Mouse (Mus musculus) hindbrain, postnatal 0 days (tissue): ENCODE results near the gene Tie1. TPM values are rescaled to one million over a fixed set of nuclear protein-coding genes. Genes with fewer than 3 reads are reported as not detected.

ENCODE experiments used
- ATAC-seq: fragments of 200-750 bp; cut with Nextera tagmentation; 2 replicates; pipeline ENCODE4 v1.8.0; 2017; ENCODE audit warnings: mild to moderate bottlenecking, moderate TSS enrichment, moderate library complexity
- DNase-seq: peaks from one replicate; pipeline ENCODE4 v3.0.0-alpha.2; 2015; ENCODE audit warnings: low spot score
- H3K27ac ChIP-seq: fragments of 300-500 bp; sonication (generic); 2 replicates; pipeline ENCODE4 v1.5.1; 2014; ENCODE audit warnings: mild to moderate bottlenecking
- H3K27me3 ChIP-seq: fragments of 300-500 bp; sonication (generic); 2 replicates; pipeline ENCODE4 v1.6.1; 2014; ENCODE audit warnings: low read length, mixed read lengths; ENCODE audit not compliant: insufficient read depth
- H3K36me3 ChIP-seq: fragments of 300-500 bp; sonication (generic); 2 replicates; pipeline ENCODE4 v1.6.1; 2014; ENCODE audit warnings: low read length, mixed read lengths; ENCODE audit not compliant: insufficient read depth
- H3K4me1 ChIP-seq: fragments of 300-500 bp; sonication (generic); 2 replicates; pipeline ENCODE4 v1.6.1; 2014; ENCODE audit warnings: antibody characterized with exemption, low read length, mixed read lengths; ENCODE audit not compliant: insufficient read depth
- H3K4me2 ChIP-seq: fragments of 300-500 bp; sonication (generic); 2 replicates; pipeline ENCODE4 v1.6.1; 2014; ENCODE audit warnings: low read depth, mild to moderate bottlenecking, low read length, moderate library complexity, mixed read lengths
- H3K4me3 ChIP-seq: fragments of 300-500 bp; sonication (generic); 2 replicates; pipeline ENCODE4 v1.5.1; 2014; ENCODE audit warnings: low read length
- H3K9ac ChIP-seq: fragments of 300-500 bp; sonication (generic); replicated peaks from 2 replicates; pipeline ENCODE4 v1.6.1; 2014; ENCODE audit warnings: mild to moderate bottlenecking, low read length, moderate library complexity, mixed read lengths
- H3K9me3 ChIP-seq: fragments of 300-500 bp; sonication (generic); 2 replicates; pipeline ENCODE4 v1.6.1; 2016; ENCODE audit warnings: low read length, mixed read lengths
- CTCF ChIP-seq: IDR thresholded peaks from 2 replicates; pipeline ENCODE4 v1.5.1; 2016; ENCODE audit warnings: antibody characterized with exemption, control low read depth, low read depth
- WGBS: fragments of 180-500 bp; shearing (Covaris S2); extraction: QIAGEN DNeasy Blood & Tissue Kit; methylation state at CpG from one replicate; pipeline ENCODE4 v1.1.7; 2014; 5-methylcytosine and 5-hydroxymethylcytosine counted together
- polyA plus RNA-seq: library from polyadenylated mRNA; unstranded; fragments of >200 nt; fragmentation: Nextera tagmentation; extraction: Ambion mirVana; gene quantifications from 2 replicates; pipeline ENCODE4 v1.2.1, GENCODE M21; 2015
- total RNA-seq: library from RNA; depleted of rRNA; stranded (reverse); fragments of >200 nt; gene quantifications from 2 replicates; pipeline ENCODE4 v1.2.3, GENCODE M21; 2014

Tie1 gene
- total and polyA plus RNA-seq, 2 experiments from 2014 or later: 11.6 to 15.9 TPM

GRCm38 (mm10) chr4:118429215-118429895 is 60.5 kb downstream of the Tie1 start:
- Histone ChIP-seq H3K27me3 (no peaks in the 10 kb centered on the region), H3K4me1 (peaks cover 15% of the 10 kb centered on the region), H3K4me3 (no peak overlapping the region), H3K36me3 (peaks cover 12% of the 10 kb centered on the region), H3K9me3 (no peaks in the 10 kb centered on the region), H3K4me2 (peak overlapping the region; percentile 96; the same call in 1 of the 2 replicates), H3K27ac (no peak overlapping the region), H3K9ac (0 out of 2 replicates have a peak overlapping the region, but pooled peaks have one; percentile 57)
- 68% methylated on average over 7 of the region's 7 CpGs for WGBS
- ATAC-seq (no peak), DNase-seq (no peak)
- no peak for TF ChIP-seq CTCF

- peak overlapping the region; percentile 50 for H3K4me3 ChIP-seq
- WGBS: 49% methylated on average over 15 of the region's 15 CpGs
- H3K27ac ChIP-seq: peak overlapping the region; percentile 77; the same call in 1 of the 2 replicates
- DNase-seq: no peak
- peaks cover 15% of the 10 kb centered on the region for H3K4me1 ChIP-seq
- peak; percentile 4; the same call in 1 of the 2 replicates for ATAC-seq
- H3K36me3 ChIP-seq: peaks cover 12% of the 10 kb centered on the region
- H3K27me3 ChIP-seq: no peaks in the 10 kb centered on the region
- no peaks in the 10 kb centered on the region for H3K9me3 ChIP-seq
- peak overlapping the region; percentile 57 for H3K9ac ChIP-seq
- no peak for TF ChIP-seq CTCF
- peak overlapping the region; percentile 96 for H3K4me2 ChIP-seq
Measured at GRCm38 (mm10) chr4:118428531-118429214, 61.2 kb downstream of the Tie1 start.

- Histone ChIP-seq H3K27me3 (no peaks in the 10 kb centered on the region), H3K9ac (peak within 1 kb of the TSS; percentile 57), H3K36me3 (peaks cover 12% of the 10 kb centered on the region), H3K4me2 (peak within 1 kb of the TSS; percentile 96), H3K4me1 (peaks cover 15% of the 10 kb centered on the region), H3K4me3 (peak within 1 kb of the TSS; percentile 50), H3K27ac (peak within 1 kb of the TSS; percentile 77), H3K9me3 (no peaks in the 10 kb centered on the region)
- 1% methylated on average over 20 of the region's 31 CpGs for WGBS
- peak; percentile 56 for TF ChIP-seq CTCF
- ATAC-seq: peak; percentile 93
- DNase-seq: peak; percentile 85
Measured at GRCm38 (mm10) chr4:118427768-118428451, 62.0 kb downstream of the Tie1 start, which contains the start of gene Elovl1. Elovl1 (plus strand) TSS chr4:118428093.

- H3K4me1 ChIP-seq: peaks cover 15% of the 10 kb centered on the region
- H3K36me3 ChIP-seq: peaks cover 12% of the 10 kb centered on the region
- H3K9ac ChIP-seq: peak overlapping the region; percentile 57
- TF ChIP-seq CTCF: no peak
- DNase-seq (no peak), ATAC-seq (no peak; the same call in 1 of the 2 replicates)
- H3K27ac ChIP-seq: peak overlapping the region; percentile 77
- H3K4me3 ChIP-seq: peak overlapping the region; percentile 50
- no peaks in the 10 kb centered on the region for H3K9me3 ChIP-seq
- H3K27me3 ChIP-seq: no peaks in the 10 kb centered on the region
- peak overlapping the region; percentile 96 for H3K4me2 ChIP-seq
- 2% methylated on average over 5 of the region's 5 CpGs for WGBS
Measured at GRCm38 (mm10) chr4:118427415-118427767, 62.5 kb downstream of the Tie1 start.

- no peak for TF ChIP-seq CTCF
- no peak for DNase-seq
- 69% methylated on average over 1 of the region's 1 CpGs for WGBS
Measured at GRCm38 (mm10) chr4:118425374-118425773, 64.5 kb downstream of the Tie1 start.

GRCm38 (mm10) chr4:118424541-118425160 is 65.2 kb downstream of the Tie1 start:
- no peak overlapping the region for H3K27ac ChIP-seq
- peaks cover 17% of the 10 kb centered on the region; the same call in 1 of the 2 replicates for H3K36me3 ChIP-seq
- H3K9me3 ChIP-seq: no peaks in the 10 kb centered on the region
- no peak for DNase-seq
- 83% methylated on average over 4 of the region's 4 CpGs for WGBS
- no peak overlapping the region for H3K4me2 ChIP-seq
- no peak overlapping the region for H3K9ac ChIP-seq
- TF ChIP-seq CTCF: no peak
- no peak for ATAC-seq
- no peaks in the 10 kb centered on the region for H3K27me3 ChIP-seq
- H3K4me1 ChIP-seq: peaks cover 15% of the 10 kb centered on the region
- H3K4me3 ChIP-seq: no peak overlapping the region

More at GRCm38 (mm10) chr4:118425374-118425773, 64.5 kb downstream of the Tie1 start:
- H3K9me3 ChIP-seq: no peaks in the 10 kb centered on the region
- H3K36me3 ChIP-seq: peaks cover 13% of the 10 kb centered on the region; the same call in 1 of the 2 replicates
- ATAC-seq: no peak
- no peak overlapping the region for H3K9ac ChIP-seq
- H3K4me3 ChIP-seq: no peak overlapping the region
- H3K27me3 ChIP-seq: no peaks in the 10 kb centered on the region
- no peak overlapping the region for H3K27ac ChIP-seq
- H3K4me2 ChIP-seq: no peak overlapping the region
- peaks cover 15% of the 10 kb centered on the region for H3K4me1 ChIP-seq
